Mouse (Mus musculus): Measurements from ENCODE around the gene Reg1. TPM values are rescaled to one million over a fixed set of nuclear protein-coding genes. Genes with fewer than 3 reads are reported as not detected.

Reg1 gene
- polyA plus RNA-seq, 1 experiment from 2014 or later, result not detected

DNA sequence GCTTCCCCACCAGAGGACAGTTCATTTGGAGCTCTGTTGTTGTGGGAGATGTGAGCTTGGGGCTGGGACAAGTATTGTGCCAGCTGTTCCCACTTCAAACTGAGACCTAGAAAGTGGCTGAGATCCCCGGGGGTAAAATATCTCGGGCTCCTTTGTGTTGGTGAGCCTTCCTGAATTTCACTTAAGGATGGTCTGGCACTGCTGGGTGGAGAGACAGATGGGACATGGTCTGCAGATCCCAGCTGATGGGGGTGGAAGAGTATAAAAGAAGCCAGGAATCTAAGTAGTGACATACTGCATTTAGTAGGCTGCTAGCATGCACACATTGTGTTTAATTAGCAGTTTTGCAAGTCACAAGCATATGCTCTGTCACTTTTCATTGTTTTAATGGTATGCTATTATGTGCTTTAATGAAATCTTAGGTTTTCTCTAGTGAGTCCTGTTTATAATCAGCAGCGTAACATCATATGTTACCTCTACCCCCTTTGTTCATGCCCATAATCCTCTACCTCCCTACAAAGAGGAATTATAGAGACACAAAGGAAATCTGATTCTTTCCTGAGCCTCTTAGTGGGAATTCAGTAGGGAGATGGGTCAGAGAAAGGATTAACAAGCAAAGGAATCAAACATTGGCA, 37.8 kb downstream of the Reg1 start:
- no peak overlapping the region for H3K27ac ChIP-seq (ENCODE audit: low read depth, low read length)
- no peaks in the 10 kb centered on the region for H3K4me1 ChIP-seq (ENCODE audit: control insufficient read depth, insufficient read depth, low read length)
- no peaks in the 10 kb centered on the region for H3K9me3 ChIP-seq (replicated peaks; ENCODE audit: control insufficient read depth, low read length)
- H3K4me2 ChIP-seq, result no peak overlapping the region
- H3K36me3 ChIP-seq (ENCODE audit: control insufficient read depth, insufficient read depth, low read length), result no peaks in the 10 kb centered on the region
- no peaks in the 10 kb centered on the region for H3K27me3 ChIP-seq (ENCODE audit: control insufficient read depth, insufficient read depth, low read length)
- H3K9ac ChIP-seq (ENCODE audit: low read depth, low read length), result no peak overlapping the region
- WGBS (ENCODE audit: insufficient replicate concordance), result 65% methylated on average over 3 of the region's 3 CpGs
- no peak overlapping the region for H3K4me3 ChIP-seq (ENCODE audit: low read depth, low read length)
- ATAC-seq (replicated peaks; ENCODE audit: insufficient number of reproducible peaks, low FRiP score, low TSS enrichment), result no peak

DNA sequence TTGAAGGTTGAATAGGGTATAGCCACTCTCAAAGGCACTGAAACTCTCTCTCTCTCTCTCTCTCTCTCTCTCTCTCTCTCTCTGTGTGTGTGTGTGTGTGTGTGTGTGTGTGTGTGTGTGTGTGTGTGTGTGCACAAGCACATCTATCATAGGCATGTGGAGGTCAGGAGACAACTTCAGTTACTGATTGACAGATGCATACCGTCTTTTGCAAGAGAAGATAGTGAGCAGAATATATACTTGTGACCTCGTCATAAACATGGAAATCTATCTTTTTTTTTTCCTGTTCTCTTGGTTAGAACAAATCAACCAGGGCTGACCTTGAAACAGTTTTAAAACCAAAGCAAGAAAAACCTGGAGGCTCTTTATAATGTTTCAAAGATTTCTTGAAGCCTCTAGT, 39.8 kb downstream of the Reg1 start:
- Histone ChIP-seq H3K4me3 (ENCODE audit: low read depth, low read length) (no peak overlapping the region), H3K4me1 (ENCODE audit: control insufficient read depth, insufficient read depth, low read length) (no peaks in the 10 kb centered on the region), H3K27me3 (ENCODE audit: control insufficient read depth, insufficient read depth, low read length) (no peaks in the 10 kb centered on the region), H3K9ac (ENCODE audit: low read depth, low read length) (no peak overlapping the region), H3K27ac (ENCODE audit: low read depth, low read length) (no peak overlapping the region), H3K4me2 (no peak overlapping the region), H3K9me3 (replicated peaks; ENCODE audit: control insufficient read depth, low read length) (no peaks in the 10 kb centered on the region), H3K36me3 (ENCODE audit: control insufficient read depth, insufficient read depth, low read length) (no peaks in the 10 kb centered on the region)
- WGBS (ENCODE audit: insufficient replicate concordance), result 75% methylated on average over 2 of the region's 2 CpGs
- ATAC-seq (replicated peaks; ENCODE audit: insufficient number of reproducible peaks, low FRiP score, low TSS enrichment), result no peak

DNA sequence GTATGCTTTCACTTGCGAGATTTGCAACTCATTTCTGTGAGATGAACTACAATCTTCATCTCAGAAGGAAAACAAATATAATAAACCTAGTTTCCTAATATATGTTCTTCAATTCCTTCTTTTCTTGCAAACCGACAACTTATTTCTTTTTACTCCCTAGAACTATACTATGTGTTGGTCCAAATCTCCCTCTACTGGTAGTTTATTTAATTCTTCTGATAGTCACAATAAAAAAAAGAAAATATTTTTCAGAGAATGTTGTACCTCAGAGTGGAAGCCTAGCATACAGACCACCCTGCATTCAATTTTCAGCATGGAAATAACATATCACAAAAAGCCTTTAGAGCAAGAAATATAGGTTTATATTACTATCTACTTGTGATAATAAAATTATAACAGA, 40.8 kb downstream of the Reg1 start:
- Histone ChIP-seq H3K4me3 (ENCODE audit: low read depth, low read length) (no peak overlapping the region), H3K27me3 (ENCODE audit: control insufficient read depth, insufficient read depth, low read length) (no peaks in the 10 kb centered on the region), H3K9me3 (replicated peaks; ENCODE audit: control insufficient read depth, low read length) (no peaks in the 10 kb centered on the region), H3K36me3 (ENCODE audit: control insufficient read depth, insufficient read depth, low read length) (no peaks in the 10 kb centered on the region), H3K27ac (ENCODE audit: low read depth, low read length) (no peak overlapping the region), H3K4me1 (ENCODE audit: control insufficient read depth, insufficient read depth, low read length) (no peaks in the 10 kb centered on the region), H3K4me2 (no peak overlapping the region), H3K9ac (ENCODE audit: low read depth, low read length) (no peak overlapping the region)
- no peak for ATAC-seq (replicated peaks; ENCODE audit: insufficient number of reproducible peaks, low FRiP score, low TSS enrichment)
- whole genome bisulfite sequencing (ENCODE audit: insufficient replicate concordance), result 66% methylated on average over 2 of the region's 2 CpGs

DNA sequence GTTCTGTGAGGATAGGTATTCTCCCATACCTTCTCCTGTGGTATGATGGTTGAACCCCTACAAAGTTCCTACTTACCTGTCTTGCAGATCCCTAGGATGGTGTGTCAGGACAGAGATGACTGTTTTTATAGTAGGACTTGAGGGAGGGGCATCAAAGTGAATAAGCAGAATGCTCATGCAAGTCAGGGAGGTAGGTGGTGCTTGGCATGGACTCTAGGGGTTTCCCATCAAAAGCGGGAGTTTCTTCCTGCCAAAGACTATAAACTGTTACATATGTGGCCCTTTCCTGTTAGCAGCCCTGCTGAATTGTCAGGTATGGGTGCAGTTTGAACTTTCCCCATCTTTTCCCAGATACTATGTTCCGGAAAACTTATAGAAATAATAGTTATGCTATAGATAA, 46.3 kb downstream of the Reg1 start, which contains the start of gene Reg3g:
Gene Reg3g (minus strand): TSS at position 101 of the 400 bp plus-strand sequence.
- H3K36me3 ChIP-seq (ENCODE audit: control insufficient read depth, insufficient read depth, low read length), result no peaks in the 10 kb centered on the region
- H3K27ac ChIP-seq (ENCODE audit: low read depth, low read length), result no peak within 1 kb of the TSS
- ATAC-seq (replicated peaks; ENCODE audit: insufficient number of reproducible peaks, low FRiP score, low TSS enrichment), result no peak
- H3K9ac ChIP-seq (ENCODE audit: low read depth, low read length), result no peak within 1 kb of the TSS
- H3K27me3 ChIP-seq (ENCODE audit: control insufficient read depth, insufficient read depth, low read length), result no peaks in the 10 kb centered on the region
- H3K4me2 ChIP-seq, result no peak within 1 kb of the TSS
- 83% methylated on average over 2 of the region's 2 CpGs for WGBS (ENCODE audit: insufficient replicate concordance)
- H3K4me1 ChIP-seq (ENCODE audit: control insufficient read depth, insufficient read depth, low read length), result no peaks in the 10 kb centered on the region
- no peak within 1 kb of the TSS for H3K4me3 ChIP-seq (ENCODE audit: low read depth, low read length)
- H3K9me3 ChIP-seq (replicated peaks; ENCODE audit: control insufficient read depth, low read length), result no peaks in the 10 kb centered on the region

DNA sequence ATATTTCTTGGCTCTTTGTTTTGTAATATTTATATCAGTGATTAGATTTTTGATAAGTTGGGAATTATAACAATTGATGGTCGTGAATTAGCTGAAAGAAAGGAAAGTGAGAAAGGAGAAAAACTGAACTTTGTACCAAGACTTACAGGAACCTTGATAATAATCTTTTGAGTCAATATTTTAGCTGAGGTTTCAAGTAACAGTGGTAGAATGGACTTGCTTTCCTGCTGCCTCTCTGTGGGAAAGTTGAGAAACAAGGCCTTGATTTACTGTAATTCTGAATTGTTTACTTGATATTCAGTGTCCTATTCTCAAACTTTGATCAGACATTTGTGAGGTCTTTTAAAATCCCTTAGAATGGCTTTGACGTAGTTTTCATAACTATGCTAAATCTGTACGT, 46.8 kb downstream of the Reg1 start:
- WGBS (ENCODE audit: insufficient replicate concordance), result 57% methylated on average over 3 of the region's 3 CpGs
- no peaks in the 10 kb centered on the region for H3K36me3 ChIP-seq (ENCODE audit: control insufficient read depth, insufficient read depth, low read length)
- H3K27me3 ChIP-seq (ENCODE audit: control insufficient read depth, insufficient read depth, low read length), result no peaks in the 10 kb centered on the region
- H3K27ac ChIP-seq (ENCODE audit: low read depth, low read length), result no peak overlapping the region
- ATAC-seq (replicated peaks; ENCODE audit: insufficient number of reproducible peaks, low FRiP score, low TSS enrichment), result no peak
- no peaks in the 10 kb centered on the region for H3K4me1 ChIP-seq (ENCODE audit: control insufficient read depth, insufficient read depth, low read length)
- H3K9me3 ChIP-seq (replicated peaks; ENCODE audit: control insufficient read depth, low read length), result no peaks in the 10 kb centered on the region
- no peak overlapping the region for H3K4me2 ChIP-seq
- no peak overlapping the region for H3K9ac ChIP-seq (ENCODE audit: low read depth, low read length)
- H3K4me3 ChIP-seq (ENCODE audit: low read depth, low read length), result no peak overlapping the region

Other genes with a start within 250 kb of the Reg1 start
- not detected in 2 replicates for gene Reg3b, start 52.1 kb upstream of the Reg1 start, polyA plus RNA-seq (2014; fragmentation: Nextera tagmentation; extraction: Ambion mirVana)
- gene Reg3d, start 43.8 kb upstream of the Reg1 start, polyA plus RNA-seq (2014; fragmentation: Nextera tagmentation; extraction: Ambion mirVana), result not detected in 2 replicates
- not detected in 2 replicates for gene Reg3a, start 42.0 kb upstream of the Reg1 start, polyA plus RNA-seq (2014; fragmentation: Nextera tagmentation; extraction: Ambion mirVana)
- not detected in 2 replicates for gene Reg2, start 27.1 kb upstream of the Reg1 start, polyA plus RNA-seq (2014; fragmentation: Nextera tagmentation; extraction: Ambion mirVana)
- gene Reg3g, start 46.2 kb downstream of the Reg1 start, polyA plus RNA-seq (2014; fragmentation: Nextera tagmentation; extraction: Ambion mirVana), result not detected in 2 replicates

Data from heart, embryonic 11.5 days (tissue).